Mouse (Mus musculus) heart, embryonic 14.5 days (tissue): ENCODE measurements at regions not wholly inside any gene's neighbourhood (a gene's known extent, or its start where the extent isn't known, plus 50 kb on each side); places are given as distances from the start of the nearest gene placed in this dataset.
A peak's percentile ranks its signal among the peaks of the same experiment; 100 is the strongest.

Experiments
- ATAC-seq: fragments of 200-750 bp; cut with Nextera tagmentation; 2 replicates; pipeline ENCODE4 v1.8.0; 2017; ENCODE audit warnings: low read depth, moderate TSS enrichment; ENCODE audit not compliant: insufficient number of reproducible peaks, insufficient read depth, low FRiP score
- H3K27ac ChIP-seq, 2 experiments: fragments of 200-500 bp in 1 of 2; fragments of 300-500 bp in 1 of 2; sonication (generic) in 1 of 2; replicated peaks in 1 of 2; 2 replicates each; pipeline ENCODE4 v1.5.1; 2012 to 2014; ENCODE audit warnings: low read depth in 2 of 2, low read length in 2 of 2, control low read depth in 1 of 2, mild to moderate bottlenecking in 1 of 2, mixed read lengths in 1 of 2; ENCODE audit not compliant: control insufficient read depth in 1 of 2, insufficient read depth in 1 of 2
- H3K27me3 ChIP-seq: fragments of 300-500 bp; sonication (generic); 2 replicates; pipeline ENCODE4 v1.6.1; 2014; ENCODE audit warnings: mild to moderate bottlenecking, low read length, control low read depth; ENCODE audit not compliant: control insufficient read depth, insufficient read depth
- H3K36me3 ChIP-seq: fragments of 300-500 bp; sonication (generic); 2 replicates; pipeline ENCODE4 v1.6.1; 2014; ENCODE audit warnings: mild to moderate bottlenecking, control low read depth, low read length, mixed read lengths; ENCODE audit not compliant: control insufficient read depth, insufficient read depth
- H3K4me1 ChIP-seq, 2 experiments: fragments of 200-500 bp in 1 of 2; fragments of 300-500 bp in 1 of 2; sonication (generic) in 1 of 2; 2 replicates each; pipeline ENCODE4 v1.6.1; 2012 to 2014; ENCODE audit warnings: low read length in 2 of 2, control low read depth in 1 of 2, mixed read lengths in 1 of 2; ENCODE audit not compliant: control insufficient read depth in 2 of 2, insufficient read depth in 2 of 2
- H3K4me2 ChIP-seq: fragments of 300-500 bp; sonication (generic); 2 replicates; pipeline ENCODE4 v1.6.1; 2014; ENCODE audit warnings: mild to moderate bottlenecking, low read length
- H3K4me3 ChIP-seq, 2 experiments: fragments of 200-500 bp in 1 of 2; fragments of 300-500 bp in 1 of 2; sonication (generic) in 1 of 2; 2 replicates each; pipeline ENCODE4 v1.5.1; 2012 to 2014; ENCODE audit warnings: low read length in 2 of 2, mild to moderate bottlenecking in 2 of 2, control low read depth in 1 of 2, low read depth in 1 of 2, moderate library complexity in 1 of 2; ENCODE audit not compliant: control insufficient read depth in 1 of 2, insufficient read depth in 1 of 2
- H3K9ac ChIP-seq: fragments of 300-500 bp; sonication (generic); 2 replicates; pipeline ENCODE4 v1.6.1; 2014; ENCODE audit warnings: mild to moderate bottlenecking, low read length
- H3K9me3 ChIP-seq: fragments of 300-500 bp; sonication (generic); 2 replicates; pipeline ENCODE4 v1.6.1; 2016; ENCODE audit warnings: low read length, control low read depth; ENCODE audit not compliant: control insufficient read depth
- WGBS: fragments of 180-500 bp; shearing (Covaris S2); extraction: QIAGEN DNeasy Blood & Tissue Kit; methylation state at CpG from one replicate; pipeline ENCODE4 v1.1.7; 2014; 5-methylcytosine and 5-hydroxymethylcytosine counted together

- Histone ChIP-seq H3K4me3 (no peak overlapping the region), H3K9me3 (no peaks in the 10 kb centered on the region), H3K27me3 (no peaks in the 10 kb centered on the region), H3K36me3 (no peaks in the 10 kb centered on the region), H3K27ac (no peak overlapping the region), H3K4me1 (no peaks in the 10 kb centered on the region), H3K9ac (no peak overlapping the region), H3K4me2 (no peak overlapping the region)
- no peak for ATAC-seq
- WGBS: 65% methylated on average over 5 of the region's 5 CpGs
Observed at GRCm38 (mm10) chr16:55526230-55526842, 228.6 kb upstream of the Zpld1 start.

DNA sequence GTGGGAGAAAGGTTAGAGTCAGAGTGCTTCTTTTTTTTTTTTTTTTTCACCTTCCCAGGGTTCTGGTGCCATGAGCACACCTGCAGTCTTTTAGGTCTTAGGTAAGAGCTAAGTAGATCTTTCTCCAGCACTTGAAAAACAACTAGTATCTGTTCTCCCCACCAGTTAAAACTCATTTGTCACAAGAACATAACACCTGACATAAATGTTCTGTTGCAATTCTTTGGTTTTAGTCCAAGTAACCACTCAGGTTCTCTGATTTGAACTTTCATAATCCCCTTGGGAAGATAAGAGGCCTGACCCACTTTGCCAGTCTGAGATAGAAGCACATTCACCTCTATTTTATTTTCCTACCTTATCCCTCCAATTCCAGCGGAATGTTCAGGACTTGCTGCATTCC, 225.5 kb upstream of the Zpld1 start:
- Histone ChIP-seq H3K4me1 (no peaks in the 10 kb centered on the region), H3K4me2 (no peak overlapping the region), H3K27me3 (no peaks in the 10 kb centered on the region), H3K9ac (no peak overlapping the region), H3K9me3 (no peaks in the 10 kb centered on the region), H3K4me3 (no peak overlapping the region), H3K36me3 (no peaks in the 10 kb centered on the region), H3K27ac (no peak overlapping the region)
- ATAC-seq: no peak
- WGBS: 66% methylated on average over 1 of the region's 1 CpGs

- no peaks in the 10 kb centered on the region for H3K27me3 ChIP-seq
- no peak for ATAC-seq
- H3K4me3 ChIP-seq: no peak overlapping the region
- no peaks in the 10 kb centered on the region for H3K4me1 ChIP-seq
- H3K9ac ChIP-seq: no peak overlapping the region
- H3K9me3 ChIP-seq: no peaks in the 10 kb centered on the region
- WGBS: 67% methylated on average over 1 of the region's 1 CpGs
- no peak overlapping the region for H3K27ac ChIP-seq
- no peaks in the 10 kb centered on the region for H3K36me3 ChIP-seq
- no peak overlapping the region for H3K4me2 ChIP-seq
Observed at GRCm38 (mm10) chr16:55522283-55522682, 224.5 kb upstream of the Zpld1 start.

GRCm38 (mm10) chr16:55521421-55521971, 223.7 kb upstream of the Zpld1 start:
- no peaks in the 10 kb centered on the region for H3K4me1 ChIP-seq
- ATAC-seq: no peak
- no peaks in the 10 kb centered on the region for H3K9me3 ChIP-seq
- WGBS: 88% methylated on average over 6 of the region's 6 CpGs
- H3K27ac ChIP-seq: no peak overlapping the region
- no peak overlapping the region for H3K4me3 ChIP-seq
- H3K27me3 ChIP-seq: no peaks in the 10 kb centered on the region
- H3K4me2 ChIP-seq: no peak overlapping the region
- no peaks in the 10 kb centered on the region for H3K36me3 ChIP-seq
- H3K9ac ChIP-seq: no peak overlapping the region

- no peaks in the 10 kb centered on the region for H3K4me1 ChIP-seq
- H3K36me3 ChIP-seq: no peaks in the 10 kb centered on the region
- H3K9ac ChIP-seq: no peak overlapping the region
- no peak overlapping the region for H3K4me2 ChIP-seq
- H3K9me3 ChIP-seq: no peaks in the 10 kb centered on the region
- H3K27me3 ChIP-seq: no peaks in the 10 kb centered on the region
- ATAC-seq: no peak
- no peak overlapping the region for H3K27ac ChIP-seq
- H3K4me3 ChIP-seq: no peak overlapping the region
- WGBS: 82% methylated on average over 6 of the region's 6 CpGs
Observed at GRCm38 (mm10) chr16:55520077-55520476, 222.3 kb upstream of the Zpld1 start.

DNA sequence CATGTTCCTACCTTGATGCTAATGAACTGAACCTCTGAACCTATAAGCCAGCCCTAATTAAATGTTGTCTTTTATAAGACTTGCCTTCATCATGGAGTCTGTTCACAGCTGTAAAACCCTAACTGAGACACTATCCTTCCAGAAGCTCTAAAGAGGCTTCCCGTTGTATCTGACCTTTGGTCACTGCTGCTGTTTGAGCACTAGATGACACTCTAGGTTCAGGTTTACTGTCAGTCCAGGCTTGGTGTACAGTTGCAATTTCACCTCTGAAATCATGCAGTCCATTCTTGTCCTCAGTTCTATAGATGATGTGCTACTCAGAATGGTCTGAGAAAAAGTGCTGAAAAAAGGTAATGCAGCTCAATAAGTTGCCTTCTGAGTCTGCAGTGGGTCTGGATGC, 221.9 kb upstream of the Zpld1 start:
- no peak overlapping the region for H3K9ac ChIP-seq
- no peak for ATAC-seq
- no peaks in the 10 kb centered on the region for H3K36me3 ChIP-seq
- no peak overlapping the region for H3K4me3 ChIP-seq
- H3K27ac ChIP-seq: no peak overlapping the region
- no peaks in the 10 kb centered on the region for H3K27me3 ChIP-seq
- H3K9me3 ChIP-seq: no peaks in the 10 kb centered on the region
- H3K4me1 ChIP-seq: no peaks in the 10 kb centered on the region
- no peak overlapping the region for H3K4me2 ChIP-seq
- WGBS: 54% methylated on average over 1 of the region's 1 CpGs

- Histone ChIP-seq H3K4me2 (no peak overlapping the region), H3K27me3 (no peaks in the 10 kb centered on the region), H3K9me3 (no peaks in the 10 kb centered on the region), H3K4me3 (no peak overlapping the region), H3K9ac (no peak overlapping the region), H3K4me1 (no peaks in the 10 kb centered on the region), H3K36me3 (no peaks in the 10 kb centered on the region), H3K27ac (no peak overlapping the region)
- ATAC-seq: no peak
- 70% methylated on average over 4 of the region's 4 CpGs for WGBS
Observed at GRCm38 (mm10) chr16:55516994-55517393, 219.2 kb upstream of the Zpld1 start.

- no peaks in the 10 kb centered on the region for H3K27me3 ChIP-seq
- H3K36me3 ChIP-seq: no peaks in the 10 kb centered on the region
- peak overlapping the region; percentile 29; the same call in 1 of the 2 replicates for H3K4me2 ChIP-seq
- H3K4me3 ChIP-seq: no peak overlapping the region
- no peak for ATAC-seq
- H3K27ac ChIP-seq: no peak overlapping the region
- no peak overlapping the region for H3K9ac ChIP-seq
- no peaks in the 10 kb centered on the region for H3K9me3 ChIP-seq
- no peaks in the 10 kb centered on the region for H3K4me1 ChIP-seq
- WGBS: 67% methylated on average over 16 of the region's 16 CpGs
Observed at GRCm38 (mm10) chr16:55515228-55515696, 217.5 kb upstream of the Zpld1 start.
